Mouse (Mus musculus) B cell, adult 2 months (primary cell): ENCODE results near the gene Ccnb2.
"Not testable (repeated sequence)": the region's sequence is repeated elsewhere in the genome, so short reads cannot be mapped to it uniquely, and the experiment has no call there.

ENCODE experiments used
- DNase-seq, 2 experiments: peaks; one replicate each; pipeline ENCODE4 v3.0.0; 2022

Ccnb2 gene

DNA sequence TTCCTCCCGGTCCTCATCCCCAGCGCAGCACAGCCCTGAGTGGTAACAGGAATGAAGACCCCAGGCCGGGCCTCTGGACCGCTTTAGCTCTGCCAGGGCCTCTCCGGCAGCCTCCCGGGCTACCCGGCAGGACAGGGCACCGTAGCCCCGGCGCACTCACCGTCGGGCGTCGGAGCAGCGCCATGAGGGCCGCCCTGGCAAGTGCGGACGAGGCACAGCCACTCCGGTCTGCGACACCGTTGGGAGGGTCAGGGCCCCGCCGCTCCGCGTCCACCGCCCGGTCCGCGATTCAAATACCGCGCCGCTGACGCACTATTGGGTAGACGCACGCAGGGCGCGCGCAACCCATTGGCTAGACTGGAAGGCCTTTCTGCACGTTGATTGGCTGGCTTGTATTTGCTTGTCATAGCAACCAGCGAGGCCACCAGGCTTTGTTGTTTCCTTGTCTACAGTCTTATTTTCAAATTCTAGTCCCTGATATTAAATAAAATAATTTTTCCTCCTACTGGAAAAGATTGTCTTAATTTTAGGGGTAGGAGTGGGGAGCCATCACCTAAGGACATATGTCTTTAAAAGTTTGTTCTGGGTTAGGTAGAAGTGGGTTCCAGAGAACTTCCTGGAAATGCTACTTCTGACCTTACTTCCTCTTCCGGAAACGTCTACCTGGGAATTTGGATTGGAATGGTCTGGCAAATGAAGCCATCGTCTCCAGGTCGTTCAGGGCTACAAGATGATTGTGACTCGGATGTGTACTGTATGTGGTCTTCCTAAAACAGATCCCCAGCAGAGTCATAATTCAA, at the start of gene Ccnb2:
TSS of gene Ccnb2 (minus strand) at position 291 of the 800 bp plus-strand sequence.
- DNase-seq = peak; percentile 78 to 81

GRCm38 (mm10) chr9:70463091-70463490, 41.7 kb upstream of the Ccnb2 start:
- DNase-seq = not testable (repeated sequence)

GRCm38 (mm10) chr9:70452371-70452770, 31.0 kb upstream of the Ccnb2 start:
- no peak for DNase-seq

DNA sequence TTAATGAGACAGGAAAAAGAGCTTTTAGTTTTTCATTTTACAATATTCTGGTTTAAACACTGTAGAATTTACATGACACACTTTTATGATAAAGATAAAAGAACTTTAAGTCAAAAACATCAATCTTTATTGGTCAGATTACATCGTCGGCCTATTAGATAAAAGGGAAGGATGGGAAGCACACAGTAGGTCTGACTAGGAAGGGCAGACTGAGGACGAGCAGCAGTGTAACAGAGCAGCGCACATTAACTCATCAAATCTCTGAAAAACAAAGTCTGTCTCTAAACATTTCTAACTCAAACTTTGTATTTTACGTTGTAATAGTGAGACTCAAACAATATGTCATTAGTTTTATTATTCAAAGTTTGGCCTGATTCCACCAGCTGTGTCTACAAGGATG, 27.7 kb upstream of the Ccnb2 start:
- DNase-seq = no peak

DNA sequence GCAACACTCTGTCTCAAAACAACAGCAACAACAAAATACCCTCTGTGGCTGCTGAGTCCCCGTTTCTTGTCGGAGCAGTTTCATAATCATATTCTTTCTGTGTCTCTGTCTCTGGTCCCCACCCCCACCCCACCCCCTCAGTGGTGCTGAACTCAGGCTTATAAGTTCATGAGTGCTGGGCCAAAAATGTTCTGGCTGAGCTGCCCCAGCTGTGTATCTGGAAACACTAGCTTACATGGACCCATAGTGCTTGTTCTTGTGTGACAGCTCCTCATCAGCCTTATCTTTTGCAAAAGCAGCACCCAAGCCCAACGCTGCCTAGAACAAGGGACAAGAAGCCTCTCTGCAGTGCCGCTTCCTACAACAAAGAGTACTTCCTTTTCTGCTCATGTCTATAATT, 18.6 kb upstream of the Ccnb2 start:
- DNase-seq = no peak

DNA sequence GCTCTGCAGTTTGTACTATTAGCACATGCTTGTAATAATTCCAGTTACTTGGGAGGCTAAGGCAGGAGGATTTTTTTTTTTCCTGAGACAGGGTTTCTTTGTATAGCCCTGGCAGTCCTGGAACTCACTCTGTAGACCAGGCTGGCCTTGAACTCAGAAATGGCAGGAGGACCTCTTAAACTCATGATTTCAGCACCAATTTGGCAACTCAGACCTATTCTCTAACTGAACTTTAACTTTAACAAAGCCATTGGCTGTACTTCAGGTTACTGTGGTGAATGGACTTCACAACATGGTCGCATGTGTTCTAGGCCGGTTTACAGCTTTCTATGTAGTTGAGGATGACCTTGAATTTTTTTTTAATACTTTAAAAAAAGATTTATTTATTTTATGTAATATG, 1.3 kb upstream of the Ccnb2 start:
- no peak for DNase-seq

GRCm38 (mm10) chr9:70416412-70416811, 4.9 kb downstream of the Ccnb2 start:
- peak; percentile 56 for DNase-seq

- DNase-seq = no peak
Observed at GRCm38 (mm10) chr9:70413038-70413437, 8.3 kb downstream of the Ccnb2 start.

DNA sequence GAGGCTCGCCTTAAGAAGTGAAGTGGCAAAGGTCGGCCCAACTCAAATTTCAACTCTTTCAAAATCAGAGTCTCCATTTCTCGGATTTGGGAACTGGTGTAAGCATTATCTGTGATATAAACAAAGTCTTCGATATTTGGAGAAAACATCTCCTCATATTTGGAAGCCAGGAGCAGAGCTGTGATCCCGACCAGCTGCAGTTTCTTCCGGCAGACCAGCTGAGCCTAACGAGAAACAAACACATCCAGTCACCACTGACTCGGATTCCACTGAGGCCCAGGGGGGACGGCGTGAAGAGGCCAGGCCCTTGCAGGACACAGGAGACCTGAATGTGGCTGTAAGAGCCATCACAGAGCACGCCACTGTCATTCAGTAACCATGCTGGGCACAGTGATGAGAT, 10.7 kb downstream of the Ccnb2 start:
- DNase-seq = no peak

- no peak for DNase-seq
Observed at GRCm38 (mm10) chr9:70409743-70410142, 11.6 kb downstream of the Ccnb2 start.

- DNase-seq = peak; percentile 31 to 34
Observed at GRCm38 (mm10) chr9:70408791-70409190, 12.6 kb downstream of the Ccnb2 start.

DNA sequence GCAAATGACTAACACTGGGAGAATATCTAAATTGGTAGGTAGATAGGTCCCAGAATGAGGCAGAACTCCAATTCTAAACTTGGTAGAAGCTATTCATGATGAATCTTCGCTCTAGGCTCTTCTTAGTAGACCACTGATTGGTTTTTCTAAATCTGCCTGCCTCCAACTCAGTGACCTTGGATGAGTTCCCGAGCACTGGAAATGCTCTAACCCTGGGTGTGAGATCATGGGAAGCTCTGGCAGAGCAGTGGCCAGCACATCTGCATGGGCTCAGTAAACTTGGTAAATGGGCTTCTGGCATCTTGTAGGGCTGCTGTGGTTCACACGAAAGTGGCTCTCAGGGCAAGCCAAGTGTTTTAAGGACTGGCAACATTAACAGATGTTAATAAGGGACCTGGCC, 14.8 kb downstream of the Ccnb2 start:
- DNase-seq = no peak

- no peak for DNase-seq
Observed at GRCm38 (mm10) chr9:70401937-70402539, 19.3 kb downstream of the Ccnb2 start.

GRCm38 (mm10) chr9:70396083-70396482, 25.3 kb downstream of the Ccnb2 start:
- DNase-seq = no peak

- peak; percentile 36 for DNase-seq
Observed at GRCm38 (mm10) chr9:70395617-70396016, 25.7 kb downstream of the Ccnb2 start.

GRCm38 (mm10) chr9:70392563-70392907, 28.8 kb downstream of the Ccnb2 start:
- peak in 1 of 2 experiments; percentile 14 for DNase-seq

DNA sequence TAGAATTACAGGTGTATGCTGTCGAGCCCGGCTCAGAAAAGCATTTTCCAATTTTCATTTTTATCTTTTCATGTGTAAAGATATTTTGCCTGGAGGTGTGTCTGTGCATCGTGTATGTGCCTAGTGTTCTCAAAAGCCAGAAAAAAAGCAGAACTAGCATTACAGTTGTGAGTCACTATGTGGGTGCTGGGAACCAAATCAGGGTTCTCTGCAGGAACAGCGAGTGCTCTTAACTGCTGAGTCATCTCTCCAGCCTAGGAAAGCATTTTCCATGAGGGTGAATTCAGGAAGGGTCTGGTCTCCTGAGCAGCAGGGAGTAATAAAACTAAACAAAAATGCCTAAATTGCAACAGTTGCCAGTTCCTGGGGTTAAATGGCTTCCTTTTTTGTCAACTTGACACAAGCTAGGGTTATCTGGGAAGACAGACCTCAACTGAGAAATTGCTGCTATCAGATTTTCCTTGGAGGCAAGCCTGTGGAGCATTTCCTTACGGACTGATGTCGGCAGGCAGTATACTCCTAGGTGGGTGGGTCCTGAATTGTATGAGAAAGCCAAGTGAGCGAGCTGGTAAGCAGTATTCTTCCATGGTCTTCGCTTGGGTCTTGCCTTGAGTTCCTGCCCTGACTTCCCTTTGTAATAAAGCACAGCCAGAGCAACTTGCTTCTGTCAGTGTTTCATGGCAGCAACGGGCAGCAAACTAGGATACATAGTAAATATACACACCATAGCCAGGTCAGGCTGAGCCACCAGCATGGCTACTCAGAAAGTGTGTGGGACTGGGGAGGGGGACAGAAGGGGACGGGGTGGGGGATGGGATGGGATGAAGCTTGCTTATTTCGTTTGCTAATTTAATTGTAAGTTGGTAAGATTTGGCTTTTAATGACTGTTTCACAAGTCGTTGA, 29.4 kb downstream of the Ccnb2 start:
- no peak for DNase-seq

DNA sequence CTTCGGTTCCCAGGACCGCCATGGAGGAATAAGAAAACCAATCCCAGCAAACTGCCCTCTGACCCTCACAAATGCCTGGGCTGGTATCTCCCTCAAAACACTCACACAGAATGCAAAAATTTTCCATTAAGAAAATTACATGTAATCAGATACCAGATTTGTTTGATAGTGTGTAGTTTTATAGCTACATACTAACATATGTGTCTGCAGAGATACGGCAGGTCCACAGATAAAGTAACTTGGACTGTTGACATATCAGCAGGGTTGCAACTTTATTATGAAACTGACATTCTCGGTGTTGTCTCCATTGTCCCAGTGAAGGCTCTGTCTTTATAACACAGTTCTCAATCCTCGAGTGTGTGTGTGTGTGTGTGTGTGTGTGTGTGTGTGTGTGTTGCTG, 30.3 kb downstream of the Ccnb2 start:
- no peak for DNase-seq

DNA sequence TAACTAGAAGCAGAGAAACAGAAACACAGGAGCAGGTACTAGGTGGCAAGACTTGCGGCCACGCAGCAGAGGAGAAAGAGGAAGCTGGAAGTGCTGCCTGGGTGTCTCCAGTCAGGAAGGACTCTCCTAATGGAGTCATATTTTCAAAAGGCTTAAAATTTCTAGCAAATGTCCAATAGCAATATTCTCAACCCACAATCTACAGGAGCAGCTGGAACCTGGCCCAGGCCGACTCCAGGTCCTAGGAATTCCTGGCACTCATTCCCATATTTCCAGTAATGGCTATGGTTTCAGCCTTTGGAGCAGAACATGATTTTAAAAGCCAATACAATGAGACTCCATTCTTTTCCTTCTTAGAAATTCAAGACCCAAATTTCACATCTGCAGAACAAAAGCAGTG, 31.8 kb downstream of the Ccnb2 start:
- DNase-seq = no peak

- no peak for DNase-seq
Observed at GRCm38 (mm10) chr9:70387410-70388119, 33.8 kb downstream of the Ccnb2 start.

DNA sequence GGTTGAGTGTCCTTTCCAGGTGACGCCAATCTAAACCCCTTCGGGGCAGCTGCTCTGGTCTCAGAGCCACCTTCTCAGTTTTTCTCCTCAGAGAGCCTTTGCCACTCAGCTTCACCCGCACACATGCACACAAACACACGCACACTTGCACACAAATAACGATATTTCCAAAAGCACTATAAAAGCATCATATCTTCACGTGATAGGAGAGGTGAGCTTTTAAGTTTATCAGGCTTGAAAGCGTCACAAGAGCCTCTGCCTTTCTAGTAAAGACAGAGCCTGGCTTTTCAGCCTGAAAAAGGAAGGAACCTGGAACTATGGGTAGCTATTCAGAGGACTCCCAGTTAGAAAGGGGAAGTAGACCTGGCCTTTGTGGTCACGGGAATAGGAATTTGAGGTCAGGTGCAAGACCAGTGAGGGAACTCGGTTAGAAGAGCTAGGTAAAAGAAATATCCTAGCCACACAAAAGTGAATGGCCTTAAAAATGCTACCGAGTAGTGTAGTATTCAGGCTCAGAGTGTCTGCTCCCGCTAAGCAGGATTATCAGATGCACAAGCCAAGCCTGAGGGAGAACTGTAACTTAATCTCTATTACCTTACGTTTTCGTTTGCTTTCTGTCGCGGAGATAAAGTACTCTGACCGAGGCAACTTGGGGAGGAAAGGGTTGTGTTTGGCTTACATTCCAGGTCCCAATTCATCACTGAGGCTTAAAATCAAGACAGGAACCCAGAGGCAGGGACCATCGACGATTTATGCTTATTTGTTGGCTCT, 36.2 kb downstream of the Ccnb2 start:
- DNase-seq = no peak

DNA sequence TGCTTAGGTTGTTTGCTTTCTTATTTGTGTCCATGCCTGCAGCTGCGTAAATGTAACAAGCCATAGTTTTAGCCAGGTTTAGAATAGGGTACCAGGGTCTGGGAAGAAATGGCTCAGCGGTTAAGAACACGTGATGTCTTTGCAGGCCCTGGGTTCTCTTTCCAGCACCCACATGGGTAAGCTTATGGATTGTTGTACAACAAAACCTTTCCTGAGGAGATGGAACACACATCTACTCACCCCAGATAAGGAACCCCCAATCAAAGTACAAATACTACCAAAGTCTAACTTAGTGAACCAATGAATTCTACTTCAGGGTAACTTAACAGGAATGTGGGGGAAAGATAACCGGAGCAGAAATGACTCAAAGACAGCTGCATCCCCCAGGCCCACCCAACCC, 36.9 kb downstream of the Ccnb2 start:
- no peak for DNase-seq
